Mouse (Mus musculus) lung, postnatal 0 days (tissue): Measurements from ENCODE around the gene Ubash3b.

Source experiments
- CTCF ChIP-seq: IDR thresholded peaks from 2 replicates; pipeline ENCODE4 v1.5.1; 2016; ENCODE audit warnings: antibody characterized with exemption, mild to moderate bottlenecking
- EP300 ChIP-seq: IDR thresholded peaks from 2 replicates; pipeline ENCODE4 v1.6.1; 2016; ENCODE audit warnings: antibody characterized with exemption, mild to moderate bottlenecking, control low read depth

DNA sequence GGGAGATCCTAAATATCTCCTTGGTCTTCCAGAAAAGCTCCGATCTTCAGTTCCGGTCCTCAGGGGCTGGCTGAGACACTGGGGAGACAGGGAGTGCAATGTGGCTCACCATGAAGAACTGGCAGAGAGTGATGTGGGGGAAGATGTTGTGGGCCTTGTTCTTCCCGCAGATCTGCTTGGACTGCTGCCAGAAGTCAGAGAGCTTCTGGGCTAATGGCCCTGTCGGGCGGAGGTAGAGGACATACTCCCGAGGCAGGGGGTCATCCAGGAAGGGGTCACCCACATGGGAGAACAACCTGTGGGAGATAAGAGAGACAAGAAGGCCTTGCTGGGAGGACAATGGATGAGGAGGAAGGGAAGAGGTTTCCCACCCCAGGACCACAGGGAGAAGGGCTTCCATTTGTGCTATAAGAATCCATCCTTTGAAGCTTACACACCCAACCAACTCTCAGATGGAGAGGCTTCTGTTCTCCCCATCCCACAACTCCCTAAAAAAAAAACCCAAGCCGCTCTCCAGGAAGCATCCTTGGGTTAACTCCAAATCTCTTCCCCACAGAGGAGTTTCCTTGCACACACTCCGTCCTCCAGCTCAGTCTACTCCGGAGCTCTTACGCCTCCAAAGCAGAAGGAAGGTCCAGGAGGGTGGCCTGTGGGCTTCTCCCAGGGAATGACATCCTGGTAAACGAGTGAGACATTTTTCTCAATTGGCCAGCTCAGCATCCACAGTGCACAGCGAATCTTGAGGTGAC lies 111.0 kb downstream of the Ubash3b start:
- TF ChIP-seq CTCF (no peak), EP300 (no peak)
